ENCODE assay signal across 29 mouse cellular contexts in the genomic region with DNA sequence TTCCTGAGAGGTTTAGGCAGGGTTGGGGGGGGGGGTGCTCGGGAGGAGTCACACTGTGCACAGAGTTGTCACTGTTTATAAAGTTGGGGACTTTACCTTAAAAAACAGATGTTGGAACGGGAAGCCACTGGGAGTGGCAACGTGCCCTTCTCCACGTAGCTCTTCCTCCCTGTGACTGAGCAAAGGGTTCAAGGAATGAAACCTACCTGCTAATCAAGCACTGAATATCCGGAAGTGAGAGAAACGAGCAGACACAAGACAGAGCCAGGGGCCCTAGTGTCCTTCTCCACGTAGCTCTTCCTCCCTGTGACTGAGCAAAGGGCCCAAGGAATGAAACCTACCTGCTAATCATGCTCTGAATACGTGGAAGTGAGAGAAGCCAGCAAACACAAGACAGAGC. TPM values are rescaled to one million over a fixed set of nuclear protein-coding genes. Genes with fewer than 3 reads are reported as not detected.
DNase-seq lines count a peak whose midpoint lies in the region; ATAC-seq and TF ChIP-seq lines count a peak whose summit lies in the region.
"Had no signal": no experiment of that assay in that cellular context is flagged by ENCODE, and none has a peak within 500 bp of the region (broad histone marks: within the 10 kb centered on the region; RNA-seq: fewer than 3 reads in every experiment).

No protein-coding gene starts in this region.

- H3K4me2 ChIP-seq in heart, embryonic 12.5 days = no peak overlapping the region
- H3K4me2 ChIP-seq in lung, postnatal 0 days (replicated peaks; ENCODE audit: low read depth, low read length) = no peak overlapping the region
- H3K4me2 ChIP-seq in liver, embryonic 12.5 days = no peak overlapping the region
- H3K4me2 ChIP-seq: heart, embryonic 13.5 days; hindbrain, embryonic 15.5 days; limb, embryonic 15.5 days; lung, embryonic 14.5 days; midbrain, embryonic 12.5 days had no signal

- no peak for TF ChIP-seq EP300 in lung, postnatal 0 days (IDR thresholded peaks at IDR 0.05)

- peaks cover 24% of the 10 kb centered on the region for H3K36me3 ChIP-seq in heart, embryonic 12.5 days
- H3K36me3 ChIP-seq in lung, postnatal 0 days (ENCODE audit: insufficient read depth, low read length) = no peaks in the 10 kb centered on the region
- H3K36me3 ChIP-seq in small intestine, adult 2 months (ENCODE audit: control insufficient read depth, insufficient read depth, low read length) = no peaks in the 10 kb centered on the region
- peaks cover 3% of the 10 kb centered on the region; the same call in 1 of the 2 replicates for H3K36me3 ChIP-seq in liver, embryonic 12.5 days
- H3K36me3 ChIP-seq: G1E; hindbrain, embryonic 10.5 days; hindbrain, embryonic 15.5 days; limb, embryonic 10.5 days; midbrain, embryonic 12.5 days had no signal

- no peak overlapping the region for H3K9ac ChIP-seq in heart, embryonic 12.5 days
- H3K9ac ChIP-seq in lung, postnatal 0 days (replicated peaks; ENCODE audit: low read depth) = no peak overlapping the region
- H3K9ac ChIP-seq in liver, embryonic 12.5 days = no peak overlapping the region
- H3K9ac ChIP-seq: heart, embryonic 13.5 days; hindbrain, embryonic 15.5 days; limb, embryonic 15.5 days; liver, embryonic 14.5 days; lung, embryonic 14.5 days; midbrain, embryonic 12.5 days had no signal

- no peak for TF ChIP-seq CTCF in lung, postnatal 0 days (IDR thresholded peaks at IDR 0.05)
- TF ChIP-seq CTCF in small intestine, adult 2 months (IDR thresholded peaks at IDR 0.05; ENCODE audit: extremely low read depth, insufficient read length, insufficient replicate concordance, low read depth, low read length) = no peak

- no peak overlapping the region for H3K27ac ChIP-seq in heart, embryonic 12.5 days (ENCODE audit: poor library complexity, severe bottlenecking)
- peak overlapping the region; percentile 26 for H3K27ac ChIP-seq in lung, postnatal 0 days (ENCODE audit: low read length)
- H3K27ac ChIP-seq in small intestine, adult 2 months (ENCODE audit: insufficient read depth, low read depth, low read length) = peak overlapping the region; percentile 24; the same call in 1 of the 2 replicates
- H3K27ac ChIP-seq in liver, embryonic 12.5 days = no peak overlapping the region
- H3K27ac ChIP-seq: heart, embryonic 13.5 days; hindbrain, embryonic 10.5 days; hindbrain, embryonic 15.5 days; limb, embryonic 10.5 days; limb, embryonic 15.5 days; liver, embryonic 14.5 days; midbrain, embryonic 12.5 days had no signal

- TF ChIP-seq POLR2A in small intestine, adult 2 months (IDR thresholded peaks at IDR 0.05; ENCODE audit: low read depth, low read length) = no peak

- H3K4me1 ChIP-seq in heart, embryonic 12.5 days (replicated peaks) = no peaks in the 10 kb centered on the region
- H3K4me1 ChIP-seq in lung, postnatal 0 days (ENCODE audit: insufficient read depth, low read depth, low read length) = no peaks in the 10 kb centered on the region
- no peaks in the 10 kb centered on the region for H3K4me1 ChIP-seq in small intestine, adult 2 months (ENCODE audit: control insufficient read depth, insufficient read depth, insufficient read length, low read length)
- no peaks in the 10 kb centered on the region for H3K4me1 ChIP-seq in liver, embryonic 12.5 days
- H3K4me1 ChIP-seq: hindbrain, embryonic 15.5 days; limb, embryonic 15.5 days; midbrain, embryonic 12.5 days had no signal

- H3K9me3 ChIP-seq in heart, embryonic 12.5 days (replicated peaks) = no peaks in the 10 kb centered on the region
- H3K9me3 ChIP-seq in lung, postnatal 0 days (ENCODE audit: low read length) = no peaks in the 10 kb centered on the region
- no peaks in the 10 kb centered on the region for H3K9me3 ChIP-seq in liver, embryonic 12.5 days (replicated peaks)
- H3K9me3 ChIP-seq: heart, embryonic 13.5 days; hindbrain, embryonic 10.5 days; hindbrain, embryonic 15.5 days; limb, embryonic 10.5 days; limb, embryonic 15.5 days; midbrain, embryonic 12.5 days had no signal

- WGBS in heart, embryonic 12.5 days = 70% methylated on average over 8 of the region's 8 CpGs
- WGBS in lung, postnatal 0 days = 46% methylated on average over 8 of the region's 8 CpGs
- WGBS in small intestine, adult 2 months = 64% methylated on average over 8 of the region's 8 CpGs
- 68% methylated on average over 8 of the region's 8 CpGs for WGBS in liver, embryonic 12.5 days (ENCODE audit: insufficient replicate concordance)

- peak; percentile 67 for DNase-seq in heart, adult 8-10 months (ENCODE audit: low spot score)
- DNase-seq in lung, postnatal 0 days (ENCODE audit: low spot score) = no peak
- DNase-seq in lung, postnatal 14 days = no peak
- DNase-seq: adrenal gland, postnatal 10 days; cerebellum, adult 11 months; cerebellum, adult 9-10 months; cerebellum, postnatal 36 days; kidney, adult 9 months; kidney, postnatal 14 days; layer of hippocampus, adult 9-11 months; lung, embryonic 14.5 days; retina, postnatal 1 day; right cerebral cortex, postnatal 14 days; spleen, adult 18-20 months; thymus, postnatal 36 days had no signal

- H3K27me3 ChIP-seq in heart, embryonic 12.5 days (replicated peaks) = no peaks in the 10 kb centered on the region
- no peaks in the 10 kb centered on the region for H3K27me3 ChIP-seq in lung, postnatal 0 days (replicated peaks; ENCODE audit: insufficient read depth, low read length)
- H3K27me3 ChIP-seq in small intestine, adult 2 months (ENCODE audit: control insufficient read depth, insufficient read depth, low read length) = no peaks in the 10 kb centered on the region
- H3K27me3 ChIP-seq in liver, embryonic 12.5 days (replicated peaks) = no peaks in the 10 kb centered on the region
- H3K27me3 ChIP-seq: heart, embryonic 13.5 days; hindbrain, embryonic 15.5 days; limb, embryonic 15.5 days; midbrain, embryonic 12.5 days had no signal

- H3K4me3 ChIP-seq in heart, embryonic 12.5 days = no peak overlapping the region
- H3K4me3 ChIP-seq in lung, postnatal 0 days (ENCODE audit: low read depth, low read length) = no peak overlapping the region
- no peak overlapping the region for H3K4me3 ChIP-seq in small intestine, adult 2 months (ENCODE audit: low read depth, low read length)
- H3K4me3 ChIP-seq in liver, embryonic 12.5 days = no peak overlapping the region
- H3K4me3 ChIP-seq: heart, embryonic 13.5 days; hindbrain, embryonic 10.5 days; hindbrain, embryonic 15.5 days; limb, embryonic 10.5 days; limb, embryonic 15.5 days; midbrain, embryonic 12.5 days had no signal

- no peak for ATAC-seq in heart, embryonic 12.5 days (ENCODE audit: insufficient number of reproducible peaks, low FRiP score)
- no peak for ATAC-seq in lung, postnatal 0 days
- ATAC-seq in activated CD4-positive, CD25-positive, alpha-beta regulatory T cell, adult 4 months = peak; percentile 60
- no peak for ATAC-seq in liver, embryonic 12.5 days
- ATAC-seq: forebrain, embryonic 14.5 days; intestine, embryonic 16.5 days had no signal

RNA-seq across cellular contexts. Expression of a gene that starts 47.9 kb away (rescaled TPM):
- total RNA-seq in heart, adult 8-10 months (2022) = 10 to 100 TPM; 45.4 to 54.7 (median 50.4) TPM
- 24.2 and 26.6 TPM in 2 replicates for polyA plus RNA-seq in heart, embryonic 12.5 days (2016; fragmentation: Nextera tagmentation; extraction: Ambion mirVana)
- 16.9 and 18.2 TPM in 2 replicates for polyA plus RNA-seq in lung, postnatal 0 days (2015; fragmentation: Nextera tagmentation; extraction: Ambion mirVana)
- polyA plus RNA-seq in activated CD4-positive, CD25-positive, alpha-beta regulatory T cell, adult 4 months (2017; shearing (Covaris generic)) = 10 to 100 TPM; 30.9 to 31.4 TPM
- polyA plus RNA-seq in small intestine, adult 2 months (2012; rRNA removed) = 6.5 and 24.7 TPM in 2 replicates
- polyA plus RNA-seq in liver, embryonic 12.5 days (2016; fragmentation: Nextera tagmentation; extraction: Ambion mirVana) = 9.8 and 11.0 TPM in 2 replicates
- total RNA-seq: G1E had no signal
- polyA plus RNA-seq: G1E had no signal

Comparison
In these comparisons a context has a peak if more than half of its experiments do, and no peak if none do; other contexts are left out.
1. H3K27ac ChIP-seq: peak in lung, postnatal 0 days (single experiment) and small intestine, adult 2 months (single experiment); none in heart, embryonic 12.5 days (single experiment) and liver, embryonic 12.5 days (single experiment).